Mouse (Mus musculus): ENCODE measurements at regions not wholly inside any gene's neighbourhood (a gene's known extent, or its start where the extent isn't known, plus 50 kb on each side); places are given as distances from the start of the nearest gene placed in this dataset.
"Not testable (repeated sequence)": the region's sequence is repeated elsewhere in the genome, so short reads cannot be mapped to it uniquely, and the experiment has no call there.

DNA sequence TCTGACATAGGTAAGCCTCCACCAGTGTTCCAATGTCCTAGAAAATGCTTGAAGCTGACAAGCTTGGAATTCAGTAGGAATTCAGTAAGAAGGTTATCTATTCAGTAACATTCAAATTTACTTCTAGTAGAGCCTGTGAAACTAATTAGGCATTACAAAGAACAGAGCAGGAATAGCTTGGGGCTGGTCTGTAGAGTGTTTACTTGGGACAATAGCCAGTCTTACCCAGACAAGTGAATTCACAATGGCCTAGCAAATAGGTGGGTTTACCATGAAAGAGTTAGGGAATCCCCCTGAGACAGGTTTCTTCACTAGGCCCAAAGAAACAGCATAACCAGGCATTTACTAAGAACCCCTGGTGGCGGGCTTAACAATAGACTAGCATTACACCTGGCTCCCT, 212.5 kb upstream of the Fbxl4 start:
- H3K4me3 ChIP-seq; H3K36me3 ChIP-seq; H3K4me1 ChIP-seq; DNase-seq (ENCODE audit: low spot score); H3K27ac ChIP-seq; H3K9me3 ChIP-seq (replicated peaks); H3K27me3 ChIP-seq (ENCODE audit: low read depth, poor library complexity, severe bottlenecking): not testable (repeated sequence)
- 84% methylated on average over 1 of the region's 1 CpGs for WGBS

DNA sequence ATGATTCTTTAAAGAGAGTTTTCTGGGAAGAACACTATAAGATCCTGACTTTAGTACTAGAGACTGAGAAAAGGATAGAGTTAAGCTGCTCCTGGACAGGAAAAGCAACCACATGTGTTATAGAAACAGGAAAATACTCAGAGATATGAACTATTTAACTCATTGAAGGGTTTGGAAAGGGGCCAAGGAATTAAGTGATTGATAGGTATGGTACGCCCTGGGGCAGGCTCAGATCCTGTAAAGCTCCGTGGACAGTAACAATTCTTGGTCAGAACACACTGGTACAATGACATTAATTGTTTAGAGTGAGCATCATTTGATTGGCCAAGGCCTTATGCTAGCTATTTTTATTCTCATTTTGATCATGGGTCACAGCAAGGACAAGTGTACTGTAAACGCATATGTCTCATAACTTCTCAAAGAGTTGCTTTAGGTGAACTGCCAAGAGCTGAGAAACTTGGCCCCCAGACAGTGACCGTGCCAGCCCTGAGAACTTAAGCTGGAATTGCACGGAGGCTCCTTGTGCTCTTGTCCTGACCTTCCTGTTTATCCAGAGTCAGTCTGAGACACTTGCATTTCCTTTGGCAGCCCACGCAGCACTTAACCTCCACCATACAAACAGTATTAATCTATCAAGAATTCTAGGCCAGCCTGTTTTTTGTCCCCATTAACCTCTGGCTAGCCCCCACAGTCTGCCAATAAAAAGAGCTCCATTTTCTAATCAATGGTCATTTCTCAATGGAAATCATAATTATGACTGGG, 210.5 kb upstream of the Fbxl4 start:
- Histone ChIP-seq H3K9me3 (replicated peaks) (no peaks in the 10 kb centered on the region), H3K36me3 (no peaks in the 10 kb centered on the region), H3K27ac (no peak overlapping the region), H3K4me1 (no peaks in the 10 kb centered on the region), H3K4me3 (no peak overlapping the region), H3K27me3 (ENCODE audit: low read depth, poor library complexity, severe bottlenecking) (peaks cover 15% of the 10 kb centered on the region)
- no peak for DNase-seq (ENCODE audit: low spot score)
- 83% methylated on average over 6 of the region's 6 CpGs for WGBS

DNA sequence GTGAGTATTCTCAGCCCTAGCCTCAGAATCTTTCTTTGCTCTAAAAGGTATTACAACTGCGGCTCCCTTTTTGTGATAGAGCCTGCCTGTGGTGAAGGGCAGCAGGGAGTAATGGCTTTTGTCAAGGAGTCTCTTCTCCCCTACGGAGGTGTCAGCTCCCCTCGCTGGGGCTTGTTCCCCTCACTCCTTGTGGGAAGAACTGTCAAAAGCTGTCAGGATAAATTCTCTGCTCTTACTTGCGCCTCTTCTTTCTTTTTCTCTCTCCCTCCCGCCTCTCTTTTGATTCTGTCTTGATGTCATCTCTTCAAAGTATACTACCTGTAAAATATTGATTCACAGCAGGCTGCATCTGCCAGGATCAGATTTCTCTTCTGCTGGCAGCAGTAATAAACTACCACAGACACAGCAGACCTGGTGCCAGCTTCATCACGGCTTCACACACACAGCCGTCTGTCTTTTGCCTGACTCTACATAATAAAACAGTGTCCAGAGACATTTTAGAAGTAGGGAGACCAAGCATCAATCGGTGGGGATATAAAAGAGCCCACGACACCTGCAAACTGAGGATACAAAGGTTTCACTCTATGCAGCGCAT, 205.3 kb upstream of the Fbxl4 start:
- Histone ChIP-seq H3K9me3 (replicated peaks) (no peaks in the 10 kb centered on the region), H3K4me3 (no peak overlapping the region), H3K36me3 (no peaks in the 10 kb centered on the region), H3K4me1 (no peaks in the 10 kb centered on the region), H3K27ac (no peak overlapping the region), H3K27me3 (ENCODE audit: low read depth, poor library complexity, severe bottlenecking) (peaks cover 39% of the 10 kb centered on the region)
- WGBS, result 14% methylated on average over 10 of the region's 10 CpGs
- DNase-seq (ENCODE audit: low spot score), result no peak

DNA sequence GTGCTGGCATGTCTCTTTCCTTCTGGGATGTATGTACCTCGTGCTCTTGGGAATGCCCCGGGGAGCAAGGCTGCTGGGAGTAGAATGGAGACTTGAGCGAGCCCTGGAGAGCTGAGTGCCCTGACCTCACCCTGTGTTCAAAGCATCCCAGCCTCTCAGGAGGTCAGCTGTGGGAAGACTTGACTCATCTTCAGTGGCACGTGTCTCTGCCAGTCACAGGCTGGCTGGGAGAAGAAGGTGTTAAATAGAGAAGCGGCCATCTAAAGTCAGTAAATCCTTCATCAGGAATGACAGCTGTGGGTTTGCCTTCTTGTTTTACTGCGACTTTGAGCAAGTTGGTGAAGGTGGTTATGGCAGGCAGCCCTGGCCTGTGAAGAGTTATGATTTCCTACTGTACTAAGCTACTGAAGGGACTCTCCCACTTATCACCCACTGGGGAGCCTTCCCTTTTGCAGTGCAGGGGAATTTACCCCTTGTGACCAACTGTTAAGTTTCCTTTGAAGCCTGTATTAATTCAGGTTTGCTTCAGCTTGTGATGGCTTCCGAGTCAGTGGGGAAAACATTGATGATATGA, 204.3 kb upstream of the Fbxl4 start:
- 16% methylated on average over 7 of the region's 7 CpGs for WGBS
- Histone ChIP-seq H3K4me3 (no peak overlapping the region), H3K36me3 (no peaks in the 10 kb centered on the region), H3K27me3 (ENCODE audit: low read depth, poor library complexity, severe bottlenecking) (peaks cover 39% of the 10 kb centered on the region), H3K27ac (no peak overlapping the region), H3K4me1 (no peaks in the 10 kb centered on the region), H3K9me3 (replicated peaks) (no peaks in the 10 kb centered on the region)
- DNase-seq (ENCODE audit: low spot score), result no peak

DNA sequence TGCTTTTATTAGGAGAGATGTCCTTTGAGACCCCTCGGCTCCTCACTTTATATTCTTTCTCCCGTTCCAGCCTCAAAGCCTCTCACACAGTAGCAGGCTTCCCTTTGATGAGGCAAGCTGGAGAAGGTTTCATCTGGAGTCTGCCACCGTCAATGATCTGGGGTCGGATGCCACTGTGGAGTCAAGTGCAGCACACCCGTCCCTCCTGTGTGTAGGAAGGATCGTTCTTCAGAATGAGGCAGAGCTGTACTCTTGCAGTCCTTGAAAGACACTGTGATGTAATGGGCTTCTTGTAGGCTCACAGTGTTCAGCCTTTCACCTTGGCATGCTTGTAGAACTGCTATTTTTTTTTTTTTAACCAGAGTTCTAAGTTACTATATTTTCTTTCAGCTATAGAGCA, 203.7 kb upstream of the Fbxl4 start:
- H3K36me3 ChIP-seq, result no peaks in the 10 kb centered on the region
- H3K9me3 ChIP-seq (replicated peaks), result no peaks in the 10 kb centered on the region
- peaks cover 39% of the 10 kb centered on the region for H3K27me3 ChIP-seq (ENCODE audit: low read depth, poor library complexity, severe bottlenecking)
- no peaks in the 10 kb centered on the region for H3K4me1 ChIP-seq
- no peak for DNase-seq (ENCODE audit: low spot score)
- H3K27ac ChIP-seq, result no peak overlapping the region
- H3K4me3 ChIP-seq, result no peak overlapping the region
- 31% methylated on average over 6 of the region's 6 CpGs for WGBS

DNA sequence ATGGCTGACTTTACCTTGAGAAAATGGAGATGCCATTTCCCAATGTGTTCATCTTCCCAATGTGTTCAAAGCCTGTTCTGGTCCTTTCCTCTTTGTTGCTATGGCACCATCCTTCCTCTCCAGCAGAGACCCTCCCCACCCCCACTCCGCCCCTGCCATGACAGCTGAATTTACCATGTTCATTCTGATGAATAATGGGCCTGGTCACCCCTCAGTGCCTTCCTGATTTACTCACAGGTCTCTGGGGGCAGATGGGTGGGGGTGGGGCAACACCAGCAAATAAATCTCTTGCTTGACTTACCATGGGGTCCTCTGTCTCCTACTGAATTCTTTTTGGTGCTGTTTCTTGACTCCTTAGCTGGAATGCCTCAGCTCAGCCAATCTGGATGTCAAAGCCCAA, 170.9 kb upstream of the Fbxl4 start:
- Histone ChIP-seq H3K27me3 (ENCODE audit: low read depth, poor library complexity, severe bottlenecking) (no peaks in the 10 kb centered on the region), H3K36me3 (no peaks in the 10 kb centered on the region), H3K9me3 (replicated peaks) (no peaks in the 10 kb centered on the region), H3K27ac (no peak overlapping the region), H3K4me1 (peaks cover 4% of the 10 kb centered on the region), H3K4me3 (no peak overlapping the region)
- DNase-seq (ENCODE audit: low spot score), result no peak
- WGBS, result 73% methylated on average over 1 of the region's 1 CpGs

DNA sequence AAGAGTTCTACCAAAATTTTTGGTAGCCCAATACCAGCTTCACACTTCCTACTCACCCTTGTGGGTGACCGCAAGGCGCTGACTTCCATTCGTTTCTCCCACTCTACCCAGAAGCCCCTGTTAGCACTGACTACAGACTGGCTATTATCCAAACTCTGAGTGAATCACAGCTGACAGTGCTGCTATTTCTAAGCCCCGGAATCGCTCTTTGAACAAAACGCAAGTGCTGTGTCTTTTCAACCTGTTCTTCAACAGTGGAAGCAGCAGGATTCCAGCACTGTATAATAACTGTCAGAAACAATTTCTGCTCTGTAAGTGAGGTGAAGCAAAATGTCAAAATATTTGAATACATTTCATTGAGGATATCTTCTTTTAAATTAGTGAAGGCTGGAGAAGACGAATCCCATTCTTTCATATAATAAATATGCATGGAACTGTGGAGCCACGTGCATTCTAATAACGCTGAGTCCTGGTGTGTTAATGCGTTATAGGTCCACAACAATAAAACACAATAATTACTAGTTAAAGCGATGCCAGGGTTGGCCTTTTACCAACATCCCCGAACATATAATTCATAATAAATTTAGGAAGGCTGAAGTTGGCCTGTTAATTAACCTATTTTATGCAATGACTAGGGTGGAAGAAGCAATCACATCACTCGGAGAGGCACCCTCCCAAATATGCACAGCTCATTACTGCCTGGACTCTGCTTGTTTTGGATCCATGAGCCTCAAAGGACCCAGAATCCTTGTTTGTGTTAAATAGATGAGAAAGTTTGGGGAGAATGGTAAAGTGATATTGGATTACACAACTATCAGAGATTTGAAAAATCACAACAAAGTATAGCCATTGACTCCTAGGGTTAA, 169.0 kb upstream of the Fbxl4 start:
- 92% methylated on average over 13 of the region's 13 CpGs for WGBS
- H3K4me1 ChIP-seq, result peaks cover 4% of the 10 kb centered on the region
- DNase-seq (ENCODE audit: low spot score), result no peak

DNA sequence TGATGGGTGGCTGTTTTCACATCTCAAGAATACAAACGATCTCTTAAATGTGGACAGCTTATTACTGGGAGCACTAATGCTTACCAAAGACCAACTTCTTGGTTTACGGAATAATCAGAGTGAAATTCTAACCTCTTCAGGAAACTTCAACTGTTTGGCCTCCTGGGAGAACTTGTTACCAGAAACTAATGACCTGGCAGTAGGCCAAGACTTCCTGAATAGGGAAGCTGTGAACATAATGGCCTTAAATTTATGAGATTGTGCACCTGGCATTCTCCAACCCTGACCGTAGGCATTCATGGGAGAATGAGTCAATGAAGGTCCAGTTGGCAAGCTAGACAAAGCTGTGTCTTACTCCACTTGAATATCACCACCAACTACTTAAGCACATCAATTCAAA, 160.8 kb upstream of the Fbxl4 start:
- Histone ChIP-seq H3K4me3 (no peak overlapping the region), H3K9me3 (replicated peaks) (no peaks in the 10 kb centered on the region), H3K36me3 (no peaks in the 10 kb centered on the region), H3K27me3 (ENCODE audit: low read depth, poor library complexity, severe bottlenecking) (no peaks in the 10 kb centered on the region), H3K27ac (no peak overlapping the region), H3K4me1 (0 out of 2 replicates have a peak, but pooled peaks cover 5% of the 10 kb centered on the region)
- DNase-seq (ENCODE audit: low spot score), result no peak
- 74% methylated on average over 3 of the region's 3 CpGs for WGBS

More for the DNA sequence above, 169.0 kb upstream of the Fbxl4 start:
- no peak overlapping the region for H3K27ac ChIP-seq
- H3K36me3 ChIP-seq, result no peaks in the 10 kb centered on the region
- no peak overlapping the region for H3K4me3 ChIP-seq
- no peaks in the 10 kb centered on the region for H3K27me3 ChIP-seq (ENCODE audit: low read depth, poor library complexity, severe bottlenecking)
- no peaks in the 10 kb centered on the region for H3K9me3 ChIP-seq (replicated peaks)

DNA sequence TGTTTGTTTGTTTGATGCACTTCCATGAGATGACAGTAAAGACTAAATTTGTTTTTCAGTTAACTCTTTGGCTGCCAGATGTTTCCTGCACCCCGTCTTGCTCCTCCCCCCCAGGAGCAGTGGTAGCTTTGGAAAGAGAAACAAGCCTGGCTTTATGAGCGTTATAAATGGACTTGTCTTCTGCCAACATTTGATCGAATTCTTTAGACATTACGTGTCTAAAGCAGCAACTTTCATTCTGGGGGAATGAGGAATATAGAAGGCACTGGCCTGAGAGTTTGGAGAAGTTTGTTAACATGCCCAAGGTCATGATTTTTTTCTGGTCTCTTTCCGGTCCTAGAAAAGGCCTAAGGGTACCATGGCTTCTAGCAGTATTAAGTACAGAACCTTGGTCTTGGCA, 148.8 kb upstream of the Fbxl4 start:
- no peaks in the 10 kb centered on the region for H3K27me3 ChIP-seq (ENCODE audit: low read depth, poor library complexity, severe bottlenecking)
- H3K27ac ChIP-seq, result no peak overlapping the region
- no peak overlapping the region for H3K4me3 ChIP-seq
- WGBS, result 86% methylated on average over 5 of the region's 5 CpGs
- H3K4me1 ChIP-seq, result no peaks in the 10 kb centered on the region
- no peaks in the 10 kb centered on the region for H3K9me3 ChIP-seq (replicated peaks)
- no peak for DNase-seq (ENCODE audit: low spot score)
- H3K36me3 ChIP-seq, result no peaks in the 10 kb centered on the region

DNA sequence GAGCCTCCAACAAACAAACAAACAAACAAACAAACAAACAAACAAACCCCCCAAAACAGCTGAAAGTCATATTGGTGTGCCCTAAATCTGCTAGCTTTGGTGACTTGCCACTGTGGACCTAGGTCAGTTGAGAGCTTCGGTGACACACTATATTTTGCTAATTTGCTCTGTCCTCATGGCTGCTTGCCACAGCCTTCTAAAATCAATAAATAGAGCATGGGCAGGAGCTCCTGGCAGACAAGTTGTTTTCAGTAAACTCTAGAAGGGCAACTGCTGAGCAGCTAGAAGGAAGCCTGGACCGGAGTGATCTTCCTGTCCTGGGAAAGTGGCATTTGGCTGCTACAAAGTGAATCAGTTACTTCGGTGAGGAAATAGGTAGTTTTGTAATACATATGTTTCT, 119.7 kb upstream of the Fbxl4 start:
- no peak overlapping the region for H3K4me3 ChIP-seq
- H3K36me3 ChIP-seq, result no peaks in the 10 kb centered on the region
- no peak for DNase-seq (ENCODE audit: low spot score)
- H3K4me1 ChIP-seq, result no peaks in the 10 kb centered on the region
- WGBS, result 96% methylated on average over 3 of the region's 3 CpGs
- no peaks in the 10 kb centered on the region for H3K9me3 ChIP-seq (replicated peaks)
- no peaks in the 10 kb centered on the region for H3K27me3 ChIP-seq (ENCODE audit: low read depth, poor library complexity, severe bottlenecking)
- H3K27ac ChIP-seq, result no peak overlapping the region

DNA sequence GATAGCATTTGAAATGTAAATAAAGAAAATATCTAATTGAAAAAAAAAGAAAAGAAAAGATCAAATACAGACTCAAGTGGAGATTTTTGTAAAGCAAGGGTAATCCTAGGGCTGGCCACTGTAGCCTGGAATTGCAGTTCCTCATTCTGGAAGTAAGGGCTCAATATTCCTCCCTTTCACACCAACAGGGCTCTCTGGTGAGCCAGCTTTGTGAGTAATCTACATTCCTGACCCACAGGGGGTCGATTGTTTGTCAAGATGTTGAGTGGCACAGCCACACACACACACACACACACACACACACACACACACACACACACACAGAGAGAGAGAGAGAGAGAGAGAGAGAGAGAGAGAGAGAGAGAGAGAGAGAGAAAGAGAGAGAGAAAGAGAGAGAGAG, 107.1 kb upstream of the Fbxl4 start:
- 36% methylated on average over 1 of the region's 1 CpGs for WGBS
- not testable (repeated sequence) for H3K4me1 ChIP-seq; H3K4me3 ChIP-seq; DNase-seq (ENCODE audit: low spot score); H3K9me3 ChIP-seq (replicated peaks); H3K27me3 ChIP-seq (ENCODE audit: low read depth, poor library complexity, severe bottlenecking); H3K27ac ChIP-seq; H3K36me3 ChIP-seq

DNA sequence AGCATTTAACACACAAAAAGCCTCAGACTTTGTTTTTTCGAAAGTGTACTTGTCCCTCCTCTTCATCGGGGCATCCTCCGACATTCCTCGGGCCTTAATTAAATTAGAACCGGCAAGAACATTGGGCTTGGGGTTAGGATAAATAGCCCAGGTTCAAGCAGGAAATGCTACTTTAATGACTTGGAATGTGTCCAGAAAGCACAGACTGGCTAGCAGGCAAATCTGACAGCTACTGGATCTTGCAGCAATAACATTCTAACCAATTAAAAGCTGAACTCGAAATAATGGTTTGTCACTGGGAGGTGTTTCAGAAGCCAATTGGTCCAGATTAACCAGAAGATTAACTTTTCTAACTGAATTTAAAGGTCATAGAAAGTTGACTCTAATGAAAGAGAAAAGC, 93.4 kb upstream of the Fbxl4 start:
- Histone ChIP-seq H3K36me3 (no peaks in the 10 kb centered on the region), H3K4me1 (peaks cover 10% of the 10 kb centered on the region; the same call in 1 of the 2 replicates), H3K9me3 (replicated peaks) (no peaks in the 10 kb centered on the region), H3K27ac (no peak overlapping the region), H3K4me3 (no peak overlapping the region), H3K27me3 (ENCODE audit: low read depth, poor library complexity, severe bottlenecking) (no peaks in the 10 kb centered on the region)
- no peak for DNase-seq (ENCODE audit: low spot score)
- WGBS, result 28% methylated on average over 6 of the region's 6 CpGs

DNA sequence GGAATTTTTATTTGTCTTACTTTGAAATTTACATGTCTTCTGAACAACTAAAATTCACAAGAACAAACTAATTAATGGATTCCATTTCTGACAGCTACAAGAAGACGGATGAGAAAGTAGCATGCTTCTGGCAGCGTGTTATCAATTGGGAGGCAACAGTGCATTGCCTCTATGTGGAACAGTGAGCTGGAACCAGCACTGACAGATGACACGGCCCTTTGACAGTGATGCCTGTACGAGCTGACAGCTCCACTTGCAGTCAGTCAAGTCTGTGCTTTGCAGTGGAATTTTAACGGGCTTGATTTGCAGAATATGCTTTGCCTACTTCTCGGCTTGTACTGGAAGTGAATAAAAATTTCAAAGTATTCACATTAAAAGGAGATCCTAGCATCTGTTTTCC, 88.3 kb upstream of the Fbxl4 start:
- WGBS, result 74% methylated on average over 6 of the region's 6 CpGs
- Histone ChIP-seq H3K4me1 (peaks cover 5% of the 10 kb centered on the region; the same call in 1 of the 2 replicates), H3K4me3 (no peak overlapping the region), H3K9me3 (replicated peaks) (no peaks in the 10 kb centered on the region), H3K27me3 (ENCODE audit: low read depth, poor library complexity, severe bottlenecking) (no peaks in the 10 kb centered on the region), H3K36me3 (no peaks in the 10 kb centered on the region), H3K27ac (no peak overlapping the region)
- no peak for DNase-seq (ENCODE audit: low spot score)

All from limb, embryonic 10.5 days (tissue).